Mouse (Mus musculus): ENCODE measurements at regions not wholly inside any gene's neighbourhood (a gene's known extent, or its start where the extent isn't known, plus 50 kb on each side); places are given as distances from the start of the nearest gene placed in this dataset.

- no peak for DNase-seq (ENCODE audit: extremely low spot score in 1 of 2, low spot score in 1 of 2)
Observed at GRCm38 (mm10) chr15:42768396-42768795, 2634.2 kb downstream of the 9330182O14Rik start.

DNA sequence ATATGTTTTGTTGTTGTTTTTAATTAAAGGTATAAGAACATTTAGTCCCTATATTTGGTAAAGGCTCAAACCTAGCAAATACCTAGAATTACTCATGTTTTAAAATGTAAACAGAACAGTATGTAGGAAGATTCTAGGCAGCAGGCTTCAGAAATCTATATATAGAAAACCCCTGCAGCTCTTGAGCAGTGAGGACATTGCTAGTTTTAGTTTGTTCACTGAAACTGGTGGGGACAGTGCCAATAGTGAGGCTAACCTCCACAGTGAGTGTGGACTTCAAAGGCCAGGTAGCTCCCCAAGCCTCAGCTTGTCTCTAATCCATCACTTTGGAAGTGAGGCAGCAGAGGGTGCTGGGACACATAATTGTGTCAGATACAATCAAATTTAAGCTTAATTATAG, 2645.7 kb downstream of the 9330182O14Rik start:
- DNase-seq (ENCODE audit: extremely low spot score in 1 of 2, low spot score in 1 of 2), result no peak

- no peak for DNase-seq (ENCODE audit: extremely low spot score in 1 of 2, low spot score in 1 of 2)
Observed at GRCm38 (mm10) chr15:42801217-42801616, 2667.1 kb downstream of the 9330182O14Rik start.

- DNase-seq (ENCODE audit: extremely low spot score in 1 of 2, low spot score in 1 of 2), result no peak
Observed at GRCm38 (mm10) chr15:42810871-42811490, 2676.8 kb downstream of the 9330182O14Rik start.

- DNase-seq (ENCODE audit: extremely low spot score in 1 of 2, low spot score in 1 of 2), result peak; percentile 20 to 72
Observed at GRCm38 (mm10) chr15:42815026-42815724, 2681.0 kb downstream of the 9330182O14Rik start.

DNA sequence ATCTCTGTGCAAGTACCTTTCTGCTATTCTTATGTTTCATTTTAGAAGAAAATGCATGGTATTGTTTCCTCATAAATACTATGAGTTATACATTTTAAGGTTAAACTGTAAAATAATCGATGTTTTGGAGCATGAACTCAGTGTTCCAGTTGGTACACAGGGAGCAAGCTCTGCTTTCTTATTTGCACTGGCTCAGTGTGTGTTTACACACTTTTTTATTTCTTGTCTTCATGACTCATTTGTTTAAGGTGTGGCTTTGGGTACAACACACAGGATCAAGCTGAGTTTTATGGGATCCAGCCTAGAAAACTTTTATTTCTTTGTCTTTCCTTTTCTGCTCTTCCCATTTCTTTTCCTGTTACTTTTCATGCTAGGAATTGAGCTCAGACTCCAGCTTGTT, 2704.7 kb downstream of the 9330182O14Rik start:
- no peak for DNase-seq (ENCODE audit: extremely low spot score in 1 of 2, low spot score in 1 of 2)

GRCm38 (mm10) chr15:42850003-42850402, 2715.8 kb downstream of the 9330182O14Rik start:
- no peak for DNase-seq (ENCODE audit: extremely low spot score in 1 of 2, low spot score in 1 of 2)

- DNase-seq (ENCODE audit: extremely low spot score in 1 of 2, low spot score in 1 of 2), result no peak
Observed at GRCm38 (mm10) chr15:42872491-42872890, 2738.3 kb downstream of the 9330182O14Rik start.

DNA sequence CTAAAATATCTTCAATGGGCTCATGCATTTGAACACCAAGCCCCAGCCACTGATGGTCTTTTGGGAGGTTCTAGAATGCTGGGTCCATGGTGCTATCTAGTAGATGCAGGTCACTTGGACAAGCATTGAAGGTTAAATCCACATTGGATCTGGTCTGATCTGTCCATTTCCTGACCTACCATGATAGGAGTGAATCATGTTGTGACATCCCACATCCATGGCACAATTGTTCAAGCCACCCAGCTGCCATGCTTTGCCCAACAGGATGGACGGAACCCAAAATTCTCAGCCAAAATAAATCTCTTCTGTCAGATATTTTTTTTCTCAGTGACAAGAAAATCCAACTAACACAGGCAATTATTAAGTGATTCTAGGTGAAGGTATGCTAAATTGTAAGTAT, 2760.4 kb downstream of the 9330182O14Rik start:
- no peak for DNase-seq (ENCODE audit: extremely low spot score in 1 of 2, low spot score in 1 of 2)

- DNase-seq (ENCODE audit: extremely low spot score in 1 of 2, low spot score in 1 of 2), result peak in 1 of 2 experiments; percentile 37
Observed at GRCm38 (mm10) chr15:42900056-42900455, 2765.9 kb downstream of the 9330182O14Rik start.

GRCm38 (mm10) chr15:42901782-42902181, 2767.6 kb downstream of the 9330182O14Rik start:
- DNase-seq (ENCODE audit: extremely low spot score in 1 of 2, low spot score in 1 of 2), result no peak

GRCm38 (mm10) chr15:42911357-42911756, 2777.2 kb downstream of the 9330182O14Rik start:
- no peak for DNase-seq (ENCODE audit: extremely low spot score in 1 of 2, low spot score in 1 of 2)

DNA sequence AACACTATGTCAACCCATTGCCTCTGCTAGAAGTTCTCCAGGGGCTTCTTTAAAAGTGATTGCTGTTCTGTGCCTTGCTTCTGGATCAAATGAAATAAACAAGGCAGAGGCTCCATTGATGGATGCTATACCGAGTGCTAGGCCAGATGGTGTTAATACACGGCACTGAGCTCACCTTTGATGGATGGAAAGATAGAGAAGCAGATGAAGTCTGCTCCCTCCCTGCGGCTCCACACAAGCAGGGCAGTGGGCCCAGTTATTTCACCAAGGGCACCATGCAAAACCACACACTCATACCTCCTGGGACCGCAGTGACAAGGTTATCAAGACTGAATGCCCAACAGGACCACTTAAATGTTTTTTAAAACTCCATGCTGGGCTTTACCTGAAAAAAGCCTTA, 2778.7 kb downstream of the 9330182O14Rik start:
- DNase-seq (ENCODE audit: extremely low spot score in 1 of 2, low spot score in 1 of 2), result no peak

- DNase-seq (ENCODE audit: extremely low spot score in 1 of 2, low spot score in 1 of 2), result no peak
Observed at GRCm38 (mm10) chr15:42913285-42913684, 2779.1 kb downstream of the 9330182O14Rik start.

DNA sequence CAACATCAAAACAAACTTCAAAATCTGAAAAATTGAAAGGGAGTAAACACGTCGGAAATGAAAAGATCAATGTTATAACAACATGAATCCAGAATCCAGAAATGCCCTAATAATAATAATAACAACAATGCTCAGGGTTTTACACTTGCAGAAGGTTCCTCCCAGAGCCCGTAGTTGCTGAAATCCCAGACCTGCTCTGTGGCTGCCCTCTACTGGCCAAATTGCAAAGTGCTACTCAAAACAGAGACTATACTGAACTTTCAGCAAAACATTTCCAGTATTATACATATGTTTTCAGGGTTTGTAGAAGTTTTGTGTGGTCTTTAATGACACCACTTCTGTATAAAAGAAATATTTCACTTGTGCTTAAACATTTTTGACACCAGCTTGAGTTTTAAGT, 2779.9 kb downstream of the 9330182O14Rik start:
- peak; percentile 27 to 91 for DNase-seq (ENCODE audit: extremely low spot score in 1 of 2, low spot score in 1 of 2)

GRCm38 (mm10) chr15:42915195-42915594, 2781.0 kb downstream of the 9330182O14Rik start:
- DNase-seq (ENCODE audit: extremely low spot score in 1 of 2, low spot score in 1 of 2), result no peak

DNA sequence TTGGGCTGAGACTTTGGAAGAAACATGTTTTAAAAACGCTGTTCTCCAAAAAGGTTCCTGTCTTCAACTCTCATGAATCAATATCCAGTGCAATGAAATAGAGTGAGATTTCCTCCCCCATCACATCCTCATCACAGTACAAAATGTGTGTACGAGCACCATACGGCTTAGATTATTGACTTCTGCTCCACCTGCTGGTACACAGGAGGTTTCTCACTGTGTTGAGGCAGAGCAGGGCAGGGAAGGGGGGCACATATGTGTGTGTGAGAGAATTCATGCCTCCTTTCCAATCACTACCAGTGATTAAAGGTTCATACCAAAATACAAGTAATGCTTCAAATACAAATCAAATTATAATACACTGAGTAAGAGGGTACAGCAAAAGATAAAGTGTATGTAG, 2787.5 kb downstream of the 9330182O14Rik start:
- DNase-seq (ENCODE audit: extremely low spot score in 1 of 2, low spot score in 1 of 2), result no peak

- DNase-seq (ENCODE audit: extremely low spot score in 1 of 2, low spot score in 1 of 2), result peak; percentile 4 to 14
Observed at GRCm38 (mm10) chr15:42928331-42928730, 2794.2 kb downstream of the 9330182O14Rik start.

- no peak for DNase-seq (ENCODE audit: extremely low spot score in 1 of 2, low spot score in 1 of 2)
Observed at GRCm38 (mm10) chr15:42944610-42945009, 2810.4 kb downstream of the 9330182O14Rik start.

DNA sequence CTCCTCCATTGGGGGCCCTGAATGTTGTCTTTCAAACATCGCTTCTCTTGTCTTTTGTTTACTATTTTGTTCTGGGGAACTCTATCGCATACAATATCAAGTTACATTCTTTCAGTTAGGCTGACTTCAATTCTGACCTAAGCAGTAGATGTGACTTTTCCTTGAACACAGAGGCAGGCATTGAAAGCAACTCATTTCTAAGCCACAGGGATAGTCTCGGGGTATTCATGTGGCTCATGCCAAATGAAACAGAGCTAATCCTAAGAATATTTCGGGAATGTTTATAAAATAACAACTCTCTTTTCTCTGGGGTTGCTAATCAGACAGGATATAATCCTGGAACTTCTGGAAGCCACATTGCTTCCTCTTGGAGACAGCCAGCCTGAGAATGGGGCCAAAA, 2821.0 kb downstream of the 9330182O14Rik start:
- no peak for DNase-seq (ENCODE audit: extremely low spot score in 1 of 2, low spot score in 1 of 2)

GRCm38 (mm10) chr15:42962747-42963338, 2828.7 kb downstream of the 9330182O14Rik start:
- peak; percentile 31 to 93 for DNase-seq (ENCODE audit: extremely low spot score in 1 of 2, low spot score in 1 of 2)

- no peak for DNase-seq (ENCODE audit: extremely low spot score in 1 of 2, low spot score in 1 of 2)
Observed at GRCm38 (mm10) chr15:42965314-42965713, 2831.1 kb downstream of the 9330182O14Rik start.
